Mouse (Mus musculus) liver, postnatal 0 days (tissue): ENCODE measurements at regions not wholly inside any gene's neighbourhood (a gene's known extent, or its start where the extent isn't known, plus 50 kb on each side); places are given as distances from the start of the nearest gene placed in this dataset.
A peak's percentile ranks its signal among the peaks of the same experiment; 100 is the strongest.

ENCODE experiments used
- ATAC-seq: fragments of 200-750 bp; cut with Nextera tagmentation; 2 replicates; pipeline ENCODE4 v1.8.0; 2017; ENCODE audit warnings: mild to moderate bottlenecking, moderate library complexity
- DNase-seq: peaks from one replicate; pipeline ENCODE4 v3.0.0-alpha.2; 2016
- H3K27ac ChIP-seq: fragments of 300-500 bp; sonication (generic); 2 replicates; pipeline ENCODE4 v1.5.1; 2014; ENCODE audit warnings: antibody characterized with exemption, moderate library complexity, mild to moderate bottlenecking, low read depth
- H3K27me3 ChIP-seq: fragments of 300-500 bp; sonication (generic); 2 replicates; pipeline ENCODE4 v1.6.1; 2014; ENCODE audit warnings: low read length, control low read depth, mixed read lengths; ENCODE audit not compliant: insufficient read depth
- H3K36me3 ChIP-seq: fragments of 300-500 bp; sonication (generic); replicated peaks from 2 replicates; pipeline ENCODE4 v1.6.1; 2014; ENCODE audit warnings: mild to moderate bottlenecking, control low read depth, low read length, moderate library complexity, mixed read lengths; ENCODE audit not compliant: insufficient read depth
- H3K4me1 ChIP-seq: fragments of 300-500 bp; sonication (generic); 2 replicates; pipeline ENCODE4 v1.6.1; 2014; ENCODE audit warnings: antibody characterized with exemption, mild to moderate bottlenecking, control low read depth; ENCODE audit not compliant: insufficient read depth
- H3K4me2 ChIP-seq: fragments of 300-500 bp; sonication (generic); 2 replicates; pipeline ENCODE4 v1.6.1; 2014; ENCODE audit warnings: low read depth, mild to moderate bottlenecking, low read length, moderate library complexity, mixed read lengths
- H3K4me3 ChIP-seq: fragments of 300-500 bp; sonication (generic); 2 replicates; pipeline ENCODE4 v1.5.1; 2014; ENCODE audit warnings: low read depth, low read length
- H3K9ac ChIP-seq: fragments of 300-500 bp; sonication (generic); replicated peaks from 2 replicates; pipeline ENCODE4 v1.6.1; 2014; ENCODE audit warnings: mild to moderate bottlenecking, moderate library complexity
- H3K9me3 ChIP-seq: fragments of 300-500 bp; sonication (generic); 2 replicates; pipeline ENCODE4 v1.6.1; 2016; ENCODE audit warnings: mild to moderate bottlenecking, control low read depth, low read length, mixed read lengths
- CTCF ChIP-seq: sonication (generic); IDR thresholded peaks from 2 replicates; pipeline ENCODE4 v1.5.1; 2016; ENCODE audit warnings: antibody characterized with exemption, low read depth
- EP300 ChIP-seq: IDR thresholded peaks from 2 replicates; pipeline ENCODE4 v1.6.1; 2016; ENCODE audit warnings: antibody characterized with exemption, low read depth, mild to moderate bottlenecking
- WGBS: fragments of 180-500 bp; shearing (Covaris S2); extraction: QIAGEN DNeasy Blood & Tissue Kit; methylation state at CpG from one replicate; pipeline ENCODE4 v1.1.7; 2014; ENCODE audit not compliant: insufficient replicate concordance; 5-methylcytosine and 5-hydroxymethylcytosine counted together

- 67% methylated on average over 3 of the region's 3 CpGs for WGBS
- H3K27ac ChIP-seq, result no peak overlapping the region
- H3K9ac ChIP-seq, result no peak overlapping the region
- H3K9me3 ChIP-seq, result no peaks in the 10 kb centered on the region
- ATAC-seq (no peak), DNase-seq (no peak)
- no peaks in the 10 kb centered on the region for H3K36me3 ChIP-seq
- TF ChIP-seq CTCF (no peak), EP300 (no peak)
- no peaks in the 10 kb centered on the region for H3K4me1 ChIP-seq
- 0 out of 2 replicates have a peak, but pooled peaks cover 3% of the 10 kb centered on the region for H3K27me3 ChIP-seq
- no peak overlapping the region for H3K4me3 ChIP-seq
- no peak overlapping the region for H3K4me2 ChIP-seq
Measured at GRCm38 (mm10) chr2:158909086-158909485, 114.5 kb downstream of the Dhx35 start.

- ATAC-seq, result no peak
- H3K4me3 ChIP-seq, result no peak overlapping the region
- H3K4me2 ChIP-seq, result no peak overlapping the region
- H3K36me3 ChIP-seq, result no peaks in the 10 kb centered on the region
- no peak for DNase-seq
- no peak overlapping the region for H3K9ac ChIP-seq
- no peaks in the 10 kb centered on the region for H3K4me1 ChIP-seq
- 56% methylated on average over 8 of the region's 8 CpGs for WGBS
- no peak for TF ChIP-seq CTCF
- TF ChIP-seq EP300, result no peak
- H3K9me3 ChIP-seq, result no peaks in the 10 kb centered on the region
- H3K27me3 ChIP-seq, result 0 out of 2 replicates have a peak, but pooled peaks cover 3% of the 10 kb centered on the region
- no peak overlapping the region for H3K27ac ChIP-seq
Measured at GRCm38 (mm10) chr2:158910325-158910724, 115.7 kb downstream of the Dhx35 start.

- no peak overlapping the region for H3K27ac ChIP-seq
- WGBS, result 45% methylated on average over 7 of the region's 7 CpGs
- H3K4me2 ChIP-seq, result no peak overlapping the region
- H3K4me3 ChIP-seq, result no peak overlapping the region
- H3K4me1 ChIP-seq, result no peaks in the 10 kb centered on the region
- no peak for TF ChIP-seq EP300
- no peak for TF ChIP-seq CTCF
- H3K27me3 ChIP-seq, result 0 out of 2 replicates have a peak, but pooled peaks cover 3% of the 10 kb centered on the region
- DNase-seq (no peak), ATAC-seq (no peak)
- no peaks in the 10 kb centered on the region for H3K36me3 ChIP-seq
- no peak overlapping the region for H3K9ac ChIP-seq
- no peaks in the 10 kb centered on the region for H3K9me3 ChIP-seq
Measured at GRCm38 (mm10) chr2:158911191-158911590, 116.6 kb downstream of the Dhx35 start.

GRCm38 (mm10) chr2:158912631-158913258 is 118.1 kb downstream of the Dhx35 start:
- 36% methylated on average over 9 of the region's 9 CpGs for WGBS
- H3K4me1 ChIP-seq, result no peaks in the 10 kb centered on the region
- H3K27ac ChIP-seq, result no peak overlapping the region
- ATAC-seq (no peak), DNase-seq (peak; percentile 61)
- H3K27me3 ChIP-seq, result 0 out of 2 replicates have a peak, but pooled peaks cover 3% of the 10 kb centered on the region
- H3K4me3 ChIP-seq, result no peak overlapping the region
- H3K36me3 ChIP-seq, result no peaks in the 10 kb centered on the region
- H3K4me2 ChIP-seq, result no peak overlapping the region
- no peak overlapping the region for H3K9ac ChIP-seq
- no peaks in the 10 kb centered on the region for H3K9me3 ChIP-seq
- TF ChIP-seq CTCF (peak; percentile 80), EP300 (no peak)

- DNase-seq (no peak), ATAC-seq (no peak)
- Histone ChIP-seq H3K4me2 (no peak overlapping the region), H3K4me3 (no peak overlapping the region), H3K27ac (no peak overlapping the region), H3K4me1 (no peaks in the 10 kb centered on the region), H3K9me3 (no peaks in the 10 kb centered on the region; the same call in 1 of the 2 replicates), H3K9ac (no peak overlapping the region), H3K36me3 (no peaks in the 10 kb centered on the region), H3K27me3 (no peaks in the 10 kb centered on the region)
- no peak for TF ChIP-seq EP300
- no peak for TF ChIP-seq CTCF
- 50% methylated on average over 6 of the region's 6 CpGs for WGBS
Measured at GRCm38 (mm10) chr2:158917398-158917797, 122.8 kb downstream of the Dhx35 start.

GRCm38 (mm10) chr2:158918312-158918711 is 123.7 kb downstream of the Dhx35 start:
- Histone ChIP-seq H3K4me2 (no peak overlapping the region), H3K4me3 (no peak overlapping the region), H3K27me3 (no peaks in the 10 kb centered on the region), H3K27ac (no peak overlapping the region), H3K9ac (no peak overlapping the region), H3K36me3 (no peaks in the 10 kb centered on the region), H3K4me1 (no peaks in the 10 kb centered on the region), H3K9me3 (no peaks in the 10 kb centered on the region; the same call in 1 of the 2 replicates)
- ATAC-seq (no peak), DNase-seq (no peak)
- 68% methylated on average over 5 of the region's 5 CpGs for WGBS
- TF ChIP-seq CTCF (no peak), EP300 (no peak)
